Mouse (Mus musculus): ENCODE measurements around the gene Hes6. TPM values are rescaled to one million over a fixed set of nuclear protein-coding genes. Genes with fewer than 3 reads are reported as not detected.

Gene Hes6
- polyA plus RNA-seq, 1 experiment from 2014 or later, result 75.1 TPM

DNA sequence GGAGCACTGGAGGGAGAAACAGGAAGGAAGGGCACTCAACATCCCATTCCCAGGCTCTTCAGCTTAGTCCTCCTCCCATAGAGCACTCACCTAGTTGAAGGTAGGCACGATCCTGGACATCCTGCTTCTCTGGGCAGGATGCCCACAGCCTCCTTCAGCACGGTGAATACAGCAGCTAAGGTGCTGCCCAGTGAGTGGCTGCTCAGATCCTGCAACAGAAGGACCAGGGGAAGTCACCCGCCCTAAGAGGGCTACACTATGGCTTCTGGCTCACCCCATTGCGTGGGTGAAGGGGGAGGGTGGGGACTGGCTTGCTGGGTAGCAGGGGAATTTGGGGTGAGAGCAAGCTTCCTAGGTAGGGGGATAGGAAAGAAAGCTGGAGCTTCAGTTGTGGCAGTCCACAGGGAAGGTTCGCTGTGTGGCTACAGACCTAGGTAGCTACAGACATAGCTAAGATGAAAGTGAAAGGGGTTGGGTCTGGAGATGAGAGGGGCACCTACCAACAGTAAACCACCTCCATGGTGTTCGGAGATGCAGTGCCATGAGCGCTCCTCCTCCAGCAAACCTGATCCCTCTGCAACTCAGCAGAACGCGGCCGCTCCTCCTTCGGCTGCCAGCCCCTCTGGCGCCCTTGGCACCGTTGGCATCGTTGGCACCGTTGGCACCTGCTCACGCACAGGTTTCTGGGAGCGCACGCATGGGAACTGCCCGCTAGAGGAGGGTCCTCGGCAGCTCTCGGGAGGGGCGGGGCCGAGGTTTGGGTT is 8.2 kb downstream of the Hes6 start:
- H3K9me3 ChIP-seq (ENCODE audit: low read length), result no peaks in the 10 kb centered on the region
- TF ChIP-seq CTCF (IDR thresholded peaks at IDR 0.05), result no peak
- no peak for TF ChIP-seq EP300 (IDR thresholded peaks at IDR 0.05)
- peak; percentile 45 for DNase-seq (ENCODE audit: low spot score)
- H3K9ac ChIP-seq (replicated peaks; ENCODE audit: low read depth), result no peak overlapping the region
- H3K27ac ChIP-seq (ENCODE audit: low read length), result no peak overlapping the region
- H3K36me3 ChIP-seq (ENCODE audit: insufficient read depth, low read length), result no peaks in the 10 kb centered on the region
- peak; percentile 76 for ATAC-seq
- H3K4me1 ChIP-seq (ENCODE audit: insufficient read depth, low read depth, low read length), result no peaks in the 10 kb centered on the region
- H3K4me3 ChIP-seq (ENCODE audit: low read depth, low read length), result no peak overlapping the region
- no peaks in the 10 kb centered on the region for H3K27me3 ChIP-seq (replicated peaks; ENCODE audit: insufficient read depth, low read length)
- 46% methylated on average over 22 of the region's 23 CpGs for WGBS
- 0 out of 2 replicates have a peak overlapping the region, but pooled peaks have one; percentile 17 for H3K4me2 ChIP-seq (replicated peaks; ENCODE audit: low read depth, low read length)

DNA sequence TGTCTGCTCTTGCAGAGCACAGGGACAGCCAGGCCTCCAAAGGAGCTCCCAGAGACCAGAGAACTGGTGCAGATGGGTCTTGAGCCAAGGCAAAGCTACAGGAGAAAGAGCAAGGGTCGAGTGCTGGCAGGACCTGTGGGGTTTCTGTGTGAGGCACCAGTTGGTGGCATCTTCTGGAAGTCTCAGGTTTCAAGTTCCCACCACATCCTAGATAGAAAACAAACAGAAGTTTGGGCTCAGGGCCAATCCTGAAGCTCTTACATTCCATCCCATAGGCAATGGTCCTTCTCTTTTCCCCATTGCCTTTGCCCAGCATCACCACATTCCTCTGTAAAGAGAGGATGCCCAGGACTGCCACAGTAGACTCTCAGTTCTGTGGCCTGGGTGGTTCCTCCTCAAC is 8.9 kb downstream of the Hes6 start:
- ATAC-seq (0 out of 2 replicates have a peak, but pooled peaks have one; percentile 11), DNase-seq (ENCODE audit: low spot score) (no peak)
- no peak overlapping the region for H3K9ac ChIP-seq (replicated peaks; ENCODE audit: low read depth)
- TF ChIP-seq CTCF (IDR thresholded peaks at IDR 0.05) (no peak), EP300 (IDR thresholded peaks at IDR 0.05) (no peak)
- H3K4me1 ChIP-seq (ENCODE audit: insufficient read depth, low read depth, low read length), result no peaks in the 10 kb centered on the region
- no peaks in the 10 kb centered on the region for H3K27me3 ChIP-seq (replicated peaks; ENCODE audit: insufficient read depth, low read length)
- no peak overlapping the region for H3K4me3 ChIP-seq (ENCODE audit: low read depth, low read length)
- H3K36me3 ChIP-seq (ENCODE audit: insufficient read depth, low read length), result no peaks in the 10 kb centered on the region
- no peak overlapping the region for H3K4me2 ChIP-seq (replicated peaks; ENCODE audit: low read depth, low read length)
- H3K9me3 ChIP-seq (ENCODE audit: low read length), result no peaks in the 10 kb centered on the region
- WGBS, result 7% methylated on average over 1 of the region's 1 CpGs
- no peak overlapping the region for H3K27ac ChIP-seq (ENCODE audit: low read length)

DNA sequence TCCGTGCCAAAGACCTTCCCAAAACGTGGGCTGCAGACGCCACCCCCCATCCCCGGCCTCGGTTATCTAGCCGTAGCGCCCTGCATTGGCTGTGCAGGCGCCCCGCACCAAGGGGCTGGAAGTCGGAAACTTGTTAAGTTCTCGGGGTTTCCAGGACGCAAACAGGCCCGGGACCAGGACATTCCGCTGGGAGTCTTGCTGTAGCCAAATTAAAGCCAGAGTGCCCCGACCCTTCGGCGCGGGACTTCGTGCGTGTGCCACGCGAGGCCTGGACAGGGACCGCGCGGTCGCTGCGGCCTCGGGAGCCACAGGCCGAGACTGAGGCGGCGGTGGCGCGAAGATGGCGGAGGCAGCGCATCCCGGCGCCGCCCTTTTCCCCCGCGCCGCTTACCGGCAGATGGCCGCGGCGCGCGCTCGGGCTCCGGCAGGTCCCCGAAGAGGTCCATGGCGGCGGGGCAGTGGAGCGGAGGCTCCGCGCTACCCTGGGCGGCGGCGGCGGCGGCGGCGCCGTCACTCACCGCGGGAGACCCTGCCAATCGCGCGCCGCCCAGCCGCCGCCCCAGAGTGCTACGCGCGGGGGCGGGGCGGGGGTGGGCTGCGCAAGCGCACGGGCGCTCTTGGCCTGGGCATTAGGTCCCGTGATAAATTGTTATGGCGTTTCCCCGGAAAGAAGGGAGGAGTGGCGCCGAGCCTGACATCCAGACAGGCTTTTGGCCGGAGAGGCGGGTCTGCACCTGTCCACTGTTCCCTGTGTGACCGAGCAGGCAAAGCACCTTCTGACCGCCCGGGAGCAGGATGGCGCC is 15.4 kb downstream of the Hes6 start, which contains the start of gene Ilkap:
Ilkap (minus strand) TSS at position 556 of the 803 bp plus-strand sequence.
- H3K9ac ChIP-seq (replicated peaks; ENCODE audit: low read depth), result peak within 1 kb of the TSS; percentile 81
- H3K27ac ChIP-seq (ENCODE audit: low read length), result peak within 1 kb of the TSS; percentile 77
- H3K36me3 ChIP-seq (ENCODE audit: insufficient read depth, low read length), result no peaks in the 10 kb centered on the region
- peaks cover 11% of the 10 kb centered on the region; the same call in 1 of the 2 replicates for H3K4me1 ChIP-seq (ENCODE audit: insufficient read depth, low read depth, low read length)
- 1% methylated on average over 69 of the region's 91 CpGs for WGBS
- peak within 1 kb of the TSS; percentile 70 for H3K4me2 ChIP-seq (replicated peaks; ENCODE audit: low read depth, low read length)
- DNase-seq (ENCODE audit: low spot score), result peak; percentile 92
- ATAC-seq, result peak; percentile 97
- H3K27me3 ChIP-seq (replicated peaks; ENCODE audit: insufficient read depth, low read length), result no peaks in the 10 kb centered on the region
- H3K4me3 ChIP-seq (ENCODE audit: low read depth, low read length), result peak within 1 kb of the TSS; percentile 69
- no peak; the same call in 1 of the 2 replicates for TF ChIP-seq CTCF (IDR thresholded peaks at IDR 0.05)
- no peak for TF ChIP-seq EP300 (IDR thresholded peaks at IDR 0.05)
- no peaks in the 10 kb centered on the region for H3K9me3 ChIP-seq (ENCODE audit: low read length)

DNA sequence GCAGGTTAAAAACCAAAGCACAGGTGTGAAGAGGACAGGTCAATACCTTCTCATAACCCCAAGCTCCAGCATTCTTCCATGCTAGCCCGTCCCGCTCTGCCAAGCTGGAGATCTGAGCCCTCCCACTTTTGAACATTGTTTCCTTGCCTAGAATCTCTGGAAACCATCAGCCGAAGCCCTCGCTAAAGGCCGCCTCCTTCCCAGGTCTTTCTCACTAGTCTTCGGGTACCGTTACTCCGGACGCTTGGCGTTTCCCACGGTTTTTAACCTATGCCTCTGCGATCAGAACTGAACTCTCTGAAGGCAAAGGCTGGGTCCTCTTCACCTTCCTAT is 15.9 kb downstream of the Hes6 start:
- peak overlapping the region; percentile 77 for H3K27ac ChIP-seq (ENCODE audit: low read length)
- no peaks in the 10 kb centered on the region for H3K36me3 ChIP-seq (ENCODE audit: insufficient read depth, low read length)
- peak overlapping the region; percentile 81 for H3K9ac ChIP-seq (replicated peaks; ENCODE audit: low read depth)
- peak overlapping the region; percentile 69 for H3K4me3 ChIP-seq (ENCODE audit: low read depth, low read length)
- WGBS, result 1% methylated on average over 12 of the region's 12 CpGs
- H3K27me3 ChIP-seq (replicated peaks; ENCODE audit: insufficient read depth, low read length), result no peaks in the 10 kb centered on the region
- peak overlapping the region; percentile 70 for H3K4me2 ChIP-seq (replicated peaks; ENCODE audit: low read depth, low read length)
- no peaks in the 10 kb centered on the region for H3K9me3 ChIP-seq (ENCODE audit: low read length)
- TF ChIP-seq CTCF (IDR thresholded peaks at IDR 0.05) (no peak), EP300 (IDR thresholded peaks at IDR 0.05) (no peak)
- DNase-seq (ENCODE audit: low spot score), result no peak
- peak; percentile 1; the same call in 1 of the 2 replicates for ATAC-seq
- H3K4me1 ChIP-seq (ENCODE audit: insufficient read depth, low read depth, low read length), result peaks cover 11% of the 10 kb centered on the region; the same call in 1 of the 2 replicates

DNA sequence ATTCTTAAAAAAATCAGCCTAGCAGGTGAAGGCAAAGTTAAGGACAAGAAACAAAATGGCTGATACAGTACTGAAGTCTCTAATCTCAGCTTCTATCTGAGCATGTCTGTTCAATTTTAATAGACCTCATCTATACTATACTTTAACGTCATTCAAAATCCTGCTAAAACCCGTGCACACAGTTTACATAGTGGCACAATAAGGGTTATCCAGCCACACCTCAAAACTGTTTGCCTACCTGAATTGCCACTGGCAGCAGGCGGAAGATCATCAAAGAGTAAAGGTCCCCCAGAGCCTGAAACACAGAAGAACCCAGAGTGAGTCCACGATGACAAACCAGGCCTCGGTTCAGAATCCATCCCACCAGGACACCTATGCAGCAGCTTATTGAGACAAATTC is 23.5 kb downstream of the Hes6 start:
- H3K4me3 ChIP-seq (ENCODE audit: low read depth, low read length), result no peak overlapping the region
- no peak for ATAC-seq
- H3K9ac ChIP-seq (replicated peaks; ENCODE audit: low read depth), result no peak overlapping the region
- H3K9me3 ChIP-seq (ENCODE audit: low read length), result no peaks in the 10 kb centered on the region
- no peak overlapping the region for H3K4me2 ChIP-seq (replicated peaks; ENCODE audit: low read depth, low read length)
- TF ChIP-seq CTCF (IDR thresholded peaks at IDR 0.05), result no peak
- no peak for TF ChIP-seq EP300 (IDR thresholded peaks at IDR 0.05)
- H3K27me3 ChIP-seq (replicated peaks; ENCODE audit: insufficient read depth, low read length), result no peaks in the 10 kb centered on the region
- H3K36me3 ChIP-seq (ENCODE audit: insufficient read depth, low read length), result peaks cover 22% of the 10 kb centered on the region; the same call in 1 of the 2 replicates
- H3K27ac ChIP-seq (ENCODE audit: low read length), result no peak overlapping the region
- 75% methylated on average over 5 of the region's 5 CpGs for WGBS
- no peaks in the 10 kb centered on the region for H3K4me1 ChIP-seq (ENCODE audit: insufficient read depth, low read depth, low read length)
- DNase-seq (ENCODE audit: low spot score), result no peak

DNA sequence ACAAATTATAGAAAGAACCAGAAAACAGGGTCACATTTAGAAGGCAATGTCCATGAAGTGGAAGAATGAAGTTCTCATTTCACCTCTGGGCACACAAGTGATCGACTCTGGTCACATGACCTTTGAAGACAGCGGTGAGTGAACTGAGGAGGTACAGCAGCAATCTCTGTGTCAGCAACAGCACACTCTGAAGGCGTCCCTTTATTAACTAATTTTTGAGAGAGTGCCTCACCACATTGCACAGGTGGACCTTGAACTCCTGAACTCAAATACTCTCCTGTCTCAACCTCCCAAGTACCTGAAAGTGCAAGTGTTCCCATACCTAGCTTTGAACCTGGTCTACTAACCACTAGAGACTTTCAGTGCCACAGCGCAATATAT is 32.8 kb downstream of the Hes6 start:
- no peaks in the 10 kb centered on the region for H3K4me1 ChIP-seq (ENCODE audit: insufficient read depth, low read depth, low read length)
- H3K27me3 ChIP-seq (replicated peaks; ENCODE audit: insufficient read depth, low read length), result no peaks in the 10 kb centered on the region
- H3K36me3 ChIP-seq (ENCODE audit: insufficient read depth, low read length), result peaks cover 66% of the 10 kb centered on the region
- no peak for DNase-seq (ENCODE audit: low spot score)
- no peak overlapping the region for H3K9ac ChIP-seq (replicated peaks; ENCODE audit: low read depth)
- no peaks in the 10 kb centered on the region for H3K9me3 ChIP-seq (ENCODE audit: low read length)
- no peak overlapping the region for H3K4me2 ChIP-seq (replicated peaks; ENCODE audit: low read depth, low read length)
- H3K4me3 ChIP-seq (ENCODE audit: low read depth, low read length), result no peak overlapping the region
- WGBS, result 89% methylated on average over 4 of the region's 4 CpGs
- no peak overlapping the region for H3K27ac ChIP-seq (ENCODE audit: low read length)
- TF ChIP-seq CTCF (IDR thresholded peaks at IDR 0.05) (no peak), EP300 (IDR thresholded peaks at IDR 0.05) (no peak)
- no peak for ATAC-seq

Measured in lung, postnatal 0 days (tissue).